Mouse (Mus musculus): ENCODE data around the gene Ttc13. TPM values are rescaled to one million over a fixed set of nuclear protein-coding genes. Genes with fewer than 3 reads are reported as not detected.

Ttc13 gene
- total RNA-seq (2021) = 10 to 100 TPM; 33.0 to 44.0 TPM
- long read RNA-seq, experiment 1, transcript Ttc13-203 (21 exons, 3,148 nt) = major isoform, 18 of 48 reads
- long read RNA-seq, experiment 1, partial matches to known transcripts = 0 of 48 reads
- long read RNA-seq, experiment 1, other reads (novel, unspliced or antisense) = 29 of 48 reads
- long read RNA-seq, experiment 2, transcript Ttc13-210 (23 exons, 3,301 nt) = minor isoform, 7 of 96 reads
- long read RNA-seq, experiment 2, transcript Ttc13-203 (21 exons, 3,148 nt) = major isoform, 27 of 96 reads
- long read RNA-seq, experiment 2, partial matches to known transcripts = 3 of 96 reads
- long read RNA-seq, experiment 2, other reads (novel, unspliced or antisense) = 59 of 96 reads

GRCm38 (mm10) chr8:124721862-124722515 is at the start of gene Ttc13, which contains the start of gene Arv1:
Gene Ttc13, minus strand, starts transcription at chr8:124721983.
Gene Arv1, plus strand, starts transcription at chr8:124722139.
- peak; percentile 88 to 91 for DNase-seq (ENCODE audit: low spot score in 2 of 2)

GRCm38 (mm10) chr8:124763061-124763460 is 41.3 kb upstream of the Ttc13 start:
- no peak for DNase-seq (ENCODE audit: low spot score in 2 of 2)

- DNase-seq (ENCODE audit: low spot score in 2 of 2) = no peak
These were observed 36.8 kb upstream of the Ttc13 start for GRCm38 (mm10) chr8:124758544-124758943.

GRCm38 (mm10) chr8:124756601-124757000 is 34.8 kb upstream of the Ttc13 start:
- DNase-seq (ENCODE audit: low spot score in 2 of 2) = no peak

- no peak for DNase-seq (ENCODE audit: low spot score in 2 of 2)
These were observed 34.4 kb upstream of the Ttc13 start for GRCm38 (mm10) chr8:124756153-124756552.

- DNase-seq (ENCODE audit: low spot score in 2 of 2) = no peak
These were observed 33.7 kb upstream of the Ttc13 start for GRCm38 (mm10) chr8:124755481-124755880.

GRCm38 (mm10) chr8:124754792-124755190 is 33.0 kb upstream of the Ttc13 start:
- DNase-seq (ENCODE audit: low spot score in 2 of 2) = no peak

GRCm38 (mm10) chr8:124754101-124754791 is 32.5 kb upstream of the Ttc13 start:
- no peak for DNase-seq (ENCODE audit: low spot score in 2 of 2)

GRCm38 (mm10) chr8:124752325-124752862 is 30.6 kb upstream of the Ttc13 start:
- no peak for DNase-seq (ENCODE audit: low spot score in 2 of 2)

GRCm38 (mm10) chr8:124751709-124752173 is 30.0 kb upstream of the Ttc13 start, which contains the start of gene Fam89a:
Gene Fam89a, minus strand, starts transcription at chr8:124751832.
- DNase-seq (ENCODE audit: low spot score in 2 of 2) = peak; percentile 47

- DNase-seq (ENCODE audit: low spot score in 2 of 2) = no peak
These were observed 29.4 kb upstream of the Ttc13 start for GRCm38 (mm10) chr8:124751191-124751590.

GRCm38 (mm10) chr8:124746661-124747060 is 24.9 kb upstream of the Ttc13 start:
- DNase-seq (ENCODE audit: low spot score in 2 of 2) = no peak

GRCm38 (mm10) chr8:124739268-124739667 is 17.5 kb upstream of the Ttc13 start:
- DNase-seq (ENCODE audit: low spot score in 2 of 2) = no peak

- no peak for DNase-seq (ENCODE audit: low spot score in 2 of 2)
These were observed 13.7 kb upstream of the Ttc13 start for GRCm38 (mm10) chr8:124735371-124735911.

- DNase-seq (ENCODE audit: low spot score in 2 of 2) = no peak
These were observed 11.0 kb upstream of the Ttc13 start for GRCm38 (mm10) chr8:124732828-124733227.

GRCm38 (mm10) chr8:124724301-124724700 is 2.5 kb upstream of the Ttc13 start:
- DNase-seq (ENCODE audit: low spot score in 2 of 2) = no peak

GRCm38 (mm10) chr8:124720938-124721861 is 583 bp downstream of the Ttc13 start:
- no peak for DNase-seq (ENCODE audit: low spot score in 2 of 2)

GRCm38 (mm10) chr8:124720133-124720532 is 1.6 kb downstream of the Ttc13 start:
- DNase-seq (ENCODE audit: low spot score in 2 of 2) = no peak

GRCm38 (mm10) chr8:124715736-124716135 is 6.0 kb downstream of the Ttc13 start:
- no peak for DNase-seq (ENCODE audit: low spot score in 2 of 2)

GRCm38 (mm10) chr8:124713207-124713606 is 8.6 kb downstream of the Ttc13 start:
- DNase-seq (ENCODE audit: low spot score in 2 of 2) = no peak

Data from adrenal gland, adult 18-20 months (tissue).